Mouse (Mus musculus) c-Kit-positive CD71-positive TER-119-negative erythroid progenitor cells, embryonic 14.5 days (primary cell): Measurements from ENCODE around the gene Prdm15.

ENCODE experiments used
- DNase-seq: peaks from one replicate; pipeline ENCODE4 v3.0.0-alpha.2; 2013; ENCODE audit warnings: low read depth

Prdm15 gene

DNA sequence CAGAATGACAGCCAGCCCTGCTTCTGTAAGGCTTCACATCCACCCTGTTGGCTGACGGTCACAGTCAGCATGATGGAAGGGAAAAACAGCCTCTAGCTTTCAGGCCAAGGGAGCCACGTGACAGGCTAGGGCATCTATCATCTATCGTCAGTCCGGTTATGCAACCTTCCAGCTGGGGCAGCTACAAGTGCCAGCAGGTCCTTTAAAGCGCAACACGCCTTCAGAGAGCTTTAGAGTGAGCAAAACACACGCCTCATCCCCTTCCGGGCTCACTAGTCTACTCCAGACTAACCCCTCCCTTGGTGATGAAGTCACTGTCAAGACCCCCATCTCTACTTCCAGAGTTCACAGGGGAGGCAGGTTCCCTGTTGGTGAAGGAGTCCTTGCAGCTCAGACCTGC, 99.8 kb downstream of the Prdm15 start:
- no peak for DNase-seq

DNA sequence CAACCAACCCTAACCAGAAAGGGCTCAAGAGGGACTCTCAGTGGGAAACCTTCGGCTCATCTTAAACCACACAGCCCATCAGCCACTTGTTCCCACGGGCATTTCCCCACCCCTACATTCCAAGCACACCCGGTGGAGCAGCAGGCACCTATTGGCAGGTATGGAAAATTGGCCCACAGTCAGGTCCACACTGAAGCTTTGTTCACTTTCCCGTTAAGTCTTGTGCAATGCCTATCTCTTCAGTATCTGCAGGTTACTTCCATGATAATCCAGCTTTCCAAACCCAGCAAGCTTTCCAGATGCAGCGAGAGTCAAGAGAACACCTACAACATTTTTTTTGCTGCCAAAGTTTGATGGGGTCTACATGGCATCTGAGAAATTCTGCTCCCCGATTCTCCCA, 103.2 kb downstream of the Prdm15 start:
- no peak for DNase-seq
